Mouse (Mus musculus): ENCODE measurements around the gene Iqcf6. TPM values are rescaled to one million over a fixed set of nuclear protein-coding genes. Genes with fewer than 3 reads are reported as not detected.

The Iqcf6 gene
- total and polyA plus RNA-seq, 2 experiments from 2014 or later: not detected

DNA sequence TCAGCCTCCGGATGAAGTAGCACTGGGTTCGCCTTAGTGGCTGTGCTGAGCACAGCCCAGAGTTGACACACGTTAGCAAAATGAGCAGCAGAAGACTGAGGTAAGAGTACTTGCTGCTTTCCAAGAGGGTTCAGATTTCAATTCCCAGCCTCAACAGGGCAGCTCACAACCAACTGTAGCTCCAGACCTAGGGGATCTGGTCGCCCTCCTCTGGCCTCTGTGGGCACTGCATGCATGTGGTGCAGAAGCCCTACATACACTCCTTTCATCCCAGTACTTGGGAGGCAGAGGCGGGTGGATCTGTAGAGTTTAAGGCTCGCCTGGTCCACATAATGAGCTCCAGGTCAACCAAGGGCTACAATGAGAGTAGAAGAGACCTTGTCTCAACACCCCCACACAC lies 17.4 kb downstream of the Iqcf6 start:
- ATAC-seq (ENCODE audit: low FRiP score) (no peak), DNase-seq (ENCODE audit: low spot score) (no peak)

DNA sequence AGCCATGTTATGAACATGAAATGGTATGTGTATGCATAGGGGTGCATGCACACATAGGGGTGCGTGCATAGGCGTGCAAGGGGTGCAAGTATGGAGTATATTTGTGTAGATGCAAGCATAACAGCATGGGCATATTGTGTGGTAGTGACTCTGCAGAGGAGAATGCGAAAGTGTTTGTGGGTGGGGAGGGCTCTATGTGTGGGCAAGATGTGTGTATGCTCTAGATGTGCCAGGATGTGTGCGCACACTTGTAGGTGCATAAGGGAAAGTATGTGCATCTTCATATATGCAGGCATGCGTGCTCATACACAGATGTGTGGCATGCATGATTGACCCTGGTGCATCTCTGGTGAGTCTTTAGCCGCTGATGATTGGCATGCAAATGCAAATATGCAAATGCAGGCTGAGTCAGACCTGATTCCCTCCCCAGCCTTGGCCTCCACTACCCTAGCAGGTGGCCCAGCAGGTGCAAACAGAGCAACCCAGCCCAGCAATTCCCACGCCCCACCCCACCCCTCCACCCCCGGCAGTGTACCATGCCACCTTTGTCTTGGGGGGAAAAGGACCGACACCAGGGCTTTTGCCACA lies 19.4 kb downstream of the Iqcf6 start:
- Histone ChIP-seq H3K27ac (ENCODE audit: low read depth, low read length) (no peak overlapping the region), H3K27me3 (ENCODE audit: insufficient read depth, low read length) (no peaks in the 10 kb centered on the region), H3K9me3 (ENCODE audit: low read length) (no peaks in the 10 kb centered on the region), H3K4me2 (ENCODE audit: low read depth, low read length, poor library complexity, severe bottlenecking) (no peak overlapping the region), H3K4me3 (ENCODE audit: low read depth, low read length) (no peak overlapping the region), H3K36me3 (ENCODE audit: insufficient read depth, low read length) (peaks cover 14% of the 10 kb centered on the region), H3K4me1 (ENCODE audit: insufficient read depth, low read length) (no peaks in the 10 kb centered on the region), H3K9ac (replicated peaks; ENCODE audit: low read length, poor library complexity, severe bottlenecking) (no peak overlapping the region)
- ATAC-seq (ENCODE audit: low FRiP score): no peak
- TF ChIP-seq CTCF (IDR thresholded peaks at IDR 0.05): no peak
- no peak for DNase-seq (ENCODE audit: low spot score)
- 82% methylated on average over 9 of the region's 9 CpGs for WGBS

More for the DNA sequence above, 17.4 kb downstream of the Iqcf6 start:
- TF ChIP-seq CTCF (IDR thresholded peaks at IDR 0.05): peak; percentile 48
- WGBS: 71% methylated on average over 6 of the region's 6 CpGs
- H3K9me3 ChIP-seq (ENCODE audit: low read length): no peaks in the 10 kb centered on the region
- no peak overlapping the region for H3K27ac ChIP-seq (ENCODE audit: low read depth, low read length)
- H3K4me3 ChIP-seq (ENCODE audit: low read depth, low read length): no peak overlapping the region
- H3K36me3 ChIP-seq (ENCODE audit: insufficient read depth, low read length): peaks cover 14% of the 10 kb centered on the region
- H3K4me2 ChIP-seq (ENCODE audit: low read depth, low read length, poor library complexity, severe bottlenecking): no peak overlapping the region
- H3K9ac ChIP-seq (replicated peaks; ENCODE audit: low read length, poor library complexity, severe bottlenecking): no peak overlapping the region
- no peaks in the 10 kb centered on the region for H3K27me3 ChIP-seq (ENCODE audit: insufficient read depth, low read length)
- no peaks in the 10 kb centered on the region for H3K4me1 ChIP-seq (ENCODE audit: insufficient read depth, low read length)

DNA sequence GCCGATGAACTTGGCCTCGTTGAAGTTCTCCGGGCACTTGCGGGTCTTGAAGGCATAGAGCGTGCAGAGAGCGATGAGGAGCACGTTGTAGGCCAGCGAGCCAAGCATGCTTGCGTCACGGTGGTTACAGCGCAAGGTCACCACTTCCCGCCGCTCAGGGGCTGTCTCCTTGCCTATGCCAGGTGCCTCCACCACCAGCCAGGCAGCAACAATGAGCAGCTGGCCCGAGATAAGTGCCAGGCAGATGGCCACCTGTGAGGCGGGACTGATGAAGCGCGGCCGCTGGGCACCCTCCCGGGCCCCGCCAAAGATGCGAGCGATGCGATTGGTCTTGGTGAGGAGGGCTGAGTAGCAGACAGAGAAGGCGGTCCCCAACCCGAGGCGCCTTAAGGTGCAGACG lies 20.8 kb downstream of the Iqcf6 start:
- H3K9me3 ChIP-seq (ENCODE audit: low read length): no peaks in the 10 kb centered on the region
- ATAC-seq (ENCODE audit: low FRiP score) (no peak), DNase-seq (ENCODE audit: low spot score) (no peak)
- WGBS: 80% methylated on average over 27 of the region's 27 CpGs
- TF ChIP-seq CTCF (IDR thresholded peaks at IDR 0.05): no peak
- H3K36me3 ChIP-seq (ENCODE audit: insufficient read depth, low read length): peaks cover 14% of the 10 kb centered on the region
- H3K9ac ChIP-seq (replicated peaks; ENCODE audit: low read length, poor library complexity, severe bottlenecking): no peak overlapping the region
- no peak overlapping the region for H3K27ac ChIP-seq (ENCODE audit: low read depth, low read length)
- H3K4me3 ChIP-seq (ENCODE audit: low read depth, low read length): no peak overlapping the region
- H3K4me1 ChIP-seq (ENCODE audit: insufficient read depth, low read length): no peaks in the 10 kb centered on the region
- no peak overlapping the region for H3K4me2 ChIP-seq (ENCODE audit: low read depth, low read length, poor library complexity, severe bottlenecking)
- no peaks in the 10 kb centered on the region for H3K27me3 ChIP-seq (ENCODE audit: insufficient read depth, low read length)

DNA sequence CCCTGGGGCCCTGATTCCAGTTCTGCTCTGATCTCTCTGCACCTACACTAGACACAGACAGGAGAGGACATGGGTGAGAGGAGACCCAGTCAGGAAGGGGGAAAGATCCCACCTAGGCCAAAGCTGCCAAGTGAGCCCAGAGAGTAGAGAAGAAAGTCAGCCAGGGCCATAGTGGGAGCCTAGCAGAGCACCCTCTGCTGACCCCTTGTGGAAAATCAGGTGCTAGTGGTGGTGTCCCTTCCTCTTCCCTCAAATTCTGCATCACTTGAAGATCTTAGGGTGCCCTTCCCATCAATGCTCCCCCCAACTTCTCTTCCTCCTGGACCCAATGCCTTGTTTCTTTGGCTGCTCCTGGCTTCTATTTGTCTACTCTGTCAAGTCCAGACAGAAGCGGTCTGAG lies 26.3 kb downstream of the Iqcf6 start:
- H3K4me1 ChIP-seq (ENCODE audit: insufficient read depth, low read length): peaks cover 11% of the 10 kb centered on the region
- H3K9ac ChIP-seq (replicated peaks; ENCODE audit: low read length, poor library complexity, severe bottlenecking): no peak overlapping the region
- peak; percentile 68 for TF ChIP-seq CTCF (IDR thresholded peaks at IDR 0.05)
- WGBS: 72% methylated on average over 1 of the region's 1 CpGs
- 0 out of 2 replicates have a peak, but pooled peaks cover 3% of the 10 kb centered on the region for H3K36me3 ChIP-seq (ENCODE audit: insufficient read depth, low read length)
- no peak overlapping the region for H3K27ac ChIP-seq (ENCODE audit: low read depth, low read length)
- no peak for ATAC-seq (ENCODE audit: low FRiP score)
- no peaks in the 10 kb centered on the region for H3K9me3 ChIP-seq (ENCODE audit: low read length)
- H3K27me3 ChIP-seq (ENCODE audit: insufficient read depth, low read length): no peaks in the 10 kb centered on the region
- H3K4me2 ChIP-seq (ENCODE audit: low read depth, low read length, poor library complexity, severe bottlenecking): no peak overlapping the region
- no peak for DNase-seq (ENCODE audit: low spot score)
- H3K4me3 ChIP-seq (ENCODE audit: low read depth, low read length): no peak overlapping the region

DNA sequence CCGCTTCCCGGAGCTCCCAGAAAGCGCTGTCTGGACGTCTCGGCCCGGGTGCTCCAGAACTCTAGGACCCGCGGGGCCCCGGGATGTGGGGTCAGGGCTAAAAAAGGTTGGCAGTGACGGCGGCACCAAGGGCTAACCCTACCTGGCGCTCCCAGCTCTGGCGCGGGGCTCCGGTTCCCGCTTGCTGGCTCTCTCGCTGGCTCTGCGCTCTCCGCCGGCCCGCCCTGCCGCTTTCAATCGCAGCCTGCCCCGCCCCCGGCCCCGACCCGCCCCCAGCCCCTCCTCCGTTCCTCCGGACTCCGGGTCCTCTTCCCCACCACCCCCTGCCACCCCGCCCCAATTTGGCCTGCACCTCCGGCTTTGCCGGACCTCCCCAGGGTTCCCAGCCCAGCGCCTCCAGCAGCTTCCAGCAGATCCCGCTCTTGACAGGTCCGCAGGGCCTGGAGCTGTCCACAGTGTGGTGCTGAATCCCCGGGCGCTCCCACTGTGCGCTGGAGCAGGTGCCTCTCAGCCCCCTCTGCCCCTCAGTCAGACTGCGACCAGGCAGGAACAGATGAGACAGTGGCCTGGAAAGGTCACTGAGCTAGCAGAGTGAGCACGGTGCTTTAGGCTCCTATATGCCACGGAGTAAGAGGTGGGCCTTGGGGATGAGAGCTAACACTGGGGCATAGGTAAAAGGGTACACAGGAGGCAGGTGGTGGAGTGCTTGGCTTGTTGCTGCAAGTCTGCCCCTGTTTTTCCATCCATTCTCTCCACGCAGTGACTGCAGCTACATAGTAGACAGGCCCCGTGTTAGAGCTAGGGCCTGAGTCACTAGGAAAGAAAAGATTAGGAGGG lies 29.7 kb downstream of the Iqcf6 start, which contains the start of gene Grm2:
Gene Grm2, minus strand, starts transcription at position 199 of the 837 bp plus-strand sequence.
- TF ChIP-seq CTCF (IDR thresholded peaks at IDR 0.05): peak; percentile 11; the same call in 1 of the 2 replicates
- H3K27me3 ChIP-seq (ENCODE audit: insufficient read depth, low read length): no peaks in the 10 kb centered on the region
- DNase-seq (ENCODE audit: low spot score) (peak; percentile 53), ATAC-seq (ENCODE audit: low FRiP score) (peak; percentile 53)
- peak within 1 kb of the TSS; percentile 85 for H3K4me2 ChIP-seq (ENCODE audit: low read depth, low read length, poor library complexity, severe bottlenecking)
- H3K9me3 ChIP-seq (ENCODE audit: low read length): no peaks in the 10 kb centered on the region
- H3K4me3 ChIP-seq (ENCODE audit: low read depth, low read length): peak within 1 kb of the TSS; percentile 54
- peaks cover 25% of the 10 kb centered on the region for H3K36me3 ChIP-seq (ENCODE audit: insufficient read depth, low read length)
- WGBS: under 1% methylated on average over 34 of the region's 44 CpGs
- peak within 1 kb of the TSS; percentile 71 for H3K9ac ChIP-seq (replicated peaks; ENCODE audit: low read length, poor library complexity, severe bottlenecking)
- H3K4me1 ChIP-seq (ENCODE audit: insufficient read depth, low read length): peaks cover 11% of the 10 kb centered on the region
- H3K27ac ChIP-seq (ENCODE audit: low read depth, low read length): peak within 1 kb of the TSS; percentile 32; the same call in 1 of the 2 replicates

DNA sequence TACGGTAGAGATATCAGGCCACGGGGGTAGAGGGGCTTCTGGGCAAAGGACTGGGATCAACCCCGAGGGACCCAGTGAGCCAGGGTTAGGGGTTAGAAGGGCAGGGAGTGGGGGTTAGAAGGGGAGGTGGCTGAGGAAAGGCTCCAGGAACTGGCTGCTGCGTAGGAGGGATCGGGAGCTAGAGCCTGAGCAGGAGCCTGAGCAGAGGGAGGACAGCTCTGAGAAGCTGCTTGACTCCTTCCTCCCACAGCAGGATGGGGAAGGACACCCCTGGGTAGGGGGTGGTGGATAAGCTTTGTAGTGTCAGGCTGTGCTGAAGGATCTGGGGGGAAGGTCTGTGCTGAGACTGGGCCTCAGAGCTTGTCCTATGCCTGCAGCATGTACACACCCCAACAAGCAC lies 30.4 kb downstream of the Iqcf6 start:
- WGBS: 25% methylated on average over 5 of the region's 5 CpGs
- Histone ChIP-seq H3K4me3 (ENCODE audit: low read depth, low read length) (no peak overlapping the region), H3K4me1 (ENCODE audit: insufficient read depth, low read length) (peaks cover 11% of the 10 kb centered on the region), H3K36me3 (ENCODE audit: insufficient read depth, low read length) (peaks cover 32% of the 10 kb centered on the region), H3K27me3 (ENCODE audit: insufficient read depth, low read length) (no peaks in the 10 kb centered on the region), H3K4me2 (ENCODE audit: low read depth, low read length, poor library complexity, severe bottlenecking) (peak overlapping the region; percentile 85; the same call in 1 of the 2 replicates), H3K27ac (ENCODE audit: low read depth, low read length) (0 out of 2 replicates have a peak overlapping the region, but pooled peaks have one; percentile 13), H3K9ac (replicated peaks; ENCODE audit: low read length, poor library complexity, severe bottlenecking) (peak overlapping the region; percentile 71), H3K9me3 (ENCODE audit: low read length) (no peaks in the 10 kb centered on the region)
- TF ChIP-seq CTCF (IDR thresholded peaks at IDR 0.05): no peak
- DNase-seq (ENCODE audit: low spot score): no peak
- ATAC-seq (ENCODE audit: low FRiP score): no peak; the same call in 1 of the 2 replicates

Measured in midbrain, postnatal 0 days (tissue).